Mouse (Mus musculus) bone marrow, adult 2 months (tissue): ENCODE measurements around the gene C1qtnf9. TPM values are rescaled to one million over a fixed set of nuclear protein-coding genes. Genes with fewer than 3 reads are reported as not detected.

Experiments used
- H3K27ac ChIP-seq: fragments of 200-500 bp; 2 replicates; pipeline ENCODE4 v1.5.1; 2012; ENCODE audit warnings: low read depth, mild to moderate bottlenecking, control low read depth, inconsistent platforms, low read length; ENCODE audit not compliant: control insufficient read depth, poor library complexity, insufficient read depth
- H3K4me1 ChIP-seq: fragments of 200-500 bp; 2 replicates; pipeline ENCODE4 v1.6.1; 2011; ENCODE audit warnings: low read length; ENCODE audit not compliant: control insufficient read depth, insufficient read depth
- H3K4me3 ChIP-seq: fragments of 200-500 bp; replicated peaks from 2 replicates; pipeline ENCODE3; 2011; ENCODE audit warnings: mild to moderate bottlenecking, low read depth, low read length, control low read depth; ENCODE audit not compliant: control insufficient read depth
- CTCF ChIP-seq: fragments of 200-500 bp; IDR thresholded peaks from 2 replicates; pipeline ENCODE4 v1.5.1; 2011; ENCODE audit warnings: low read length, control low read depth; ENCODE audit not compliant: control insufficient read depth, insufficient read depth
- POLR2A ChIP-seq: fragments of 200-500 bp; IDR thresholded peaks from 2 replicates; pipeline ENCODE4 v1.6.1; 2011; ENCODE audit warnings: low read depth, mild to moderate bottlenecking, control low read depth, low read length, borderline replicate concordance; ENCODE audit not compliant: control insufficient read depth
- WGBS: fragments of 180-500 bp; shearing (Covaris S2); methylation state at CpG from one replicate; pipeline ENCODE4 v1.1.7; 2018; 5-methylcytosine and 5-hydroxymethylcytosine counted together
- polyA plus RNA-seq: library from polyadenylated mRNA; stranded (reverse); fragments of >200 nt; gene quantifications from 2 replicates; pipeline ENCODE4 v1.2.4, GENCODE M21; 2011; ENCODE audit warnings: low replicate concordance; ENCODE audit not compliant: missing spikeins, insufficient read depth, insufficient read length

Gene C1qtnf9
- polyA plus RNA-seq, result 0.68 TPM in 1 of 2 replicates, not detected in the other

DNA sequence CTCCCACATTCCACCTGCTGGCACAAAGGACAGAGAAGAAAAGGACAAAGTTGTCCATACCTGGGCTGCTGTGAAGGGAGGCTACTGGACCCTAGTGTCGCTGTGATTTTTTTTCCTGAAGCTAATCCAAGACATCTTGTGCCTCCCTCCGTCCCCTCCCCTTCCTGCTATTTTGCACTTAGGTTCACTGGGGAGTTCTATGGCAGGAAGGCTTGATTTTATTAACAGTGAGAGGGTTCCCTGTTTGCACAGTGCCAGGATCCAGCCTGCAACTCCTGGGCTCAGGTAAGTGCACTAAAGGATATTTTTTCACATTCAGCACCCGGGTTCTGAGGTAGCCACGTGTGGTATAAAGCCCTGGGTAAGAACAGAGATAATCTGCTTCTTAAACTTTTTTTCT, at the start of gene C1qtnf9:
C1qtnf9 (plus strand) TSS at position 251 of the 400 bp plus-strand sequence.
- TF ChIP-seq POLR2A, result no peak
- TF ChIP-seq CTCF, result no peak
- H3K4me3 ChIP-seq, result no peak within 1 kb of the TSS
- H3K27ac ChIP-seq, result no peak within 1 kb of the TSS
- 63% methylated on average over 4 of the region's 4 CpGs for WGBS
- peaks cover 2% of the 10 kb centered on the region for H3K4me1 ChIP-seq

DNA sequence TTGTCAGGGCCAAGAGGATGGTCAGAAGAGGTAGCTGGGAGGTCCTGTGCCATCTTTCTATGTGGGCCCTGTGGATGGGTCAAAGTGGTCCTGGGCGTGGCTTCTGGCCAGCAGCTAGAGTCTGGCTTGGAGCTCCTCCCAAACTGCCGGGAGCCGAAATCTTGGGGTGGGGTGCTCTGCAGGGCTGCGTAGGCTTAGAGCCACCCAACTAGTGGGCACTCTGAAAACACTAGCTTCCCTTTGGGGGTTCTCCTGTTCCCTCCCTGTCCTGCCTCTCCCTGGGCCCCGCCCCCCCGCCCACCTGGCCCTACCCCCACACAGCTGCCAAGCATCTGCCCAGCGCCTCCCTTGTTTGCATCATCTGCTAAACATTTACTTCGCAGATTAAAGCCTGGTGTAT, 46.6 kb upstream of the C1qtnf9 start:
- WGBS, result 16% methylated on average over 8 of the region's 8 CpGs

DNA sequence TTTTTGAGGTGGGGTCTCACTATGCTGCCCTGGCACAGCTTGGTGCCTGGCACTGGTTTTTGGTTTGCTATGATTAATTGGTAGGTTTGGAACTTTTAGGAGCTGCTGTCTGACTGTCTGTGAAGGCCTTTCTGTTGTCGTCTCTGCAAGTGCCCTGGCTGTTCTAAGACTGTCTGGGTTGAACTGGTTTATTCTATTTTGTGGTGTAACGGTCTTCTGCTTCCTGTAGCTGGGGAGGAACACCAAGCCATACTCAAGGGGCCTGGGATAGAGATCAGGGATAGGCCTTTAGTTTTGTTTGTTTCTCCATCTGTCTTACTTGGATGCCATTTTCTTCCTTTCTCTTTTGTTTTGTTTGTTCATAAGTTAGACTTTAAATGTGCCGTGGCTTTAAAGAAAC, 46.0 kb upstream of the C1qtnf9 start:
- peak overlapping the region; percentile 48; the same call in 1 of the 2 replicates for H3K27ac ChIP-seq
- WGBS, result 6% methylated on average over 3 of the region's 3 CpGs
- peaks cover 2% of the 10 kb centered on the region for H3K4me1 ChIP-seq
- TF ChIP-seq POLR2A, result no peak
- no peak for TF ChIP-seq CTCF
- no peak overlapping the region for H3K4me3 ChIP-seq

More for the DNA sequence above, 46.6 kb upstream of the C1qtnf9 start:
- H3K4me3 ChIP-seq, result no peak overlapping the region
- H3K4me1 ChIP-seq, result peaks cover 2% of the 10 kb centered on the region
- TF ChIP-seq POLR2A (no peak), CTCF (no peak)
- H3K27ac ChIP-seq, result 0 out of 2 replicates have a peak overlapping the region, but pooled peaks have one; percentile 36

DNA sequence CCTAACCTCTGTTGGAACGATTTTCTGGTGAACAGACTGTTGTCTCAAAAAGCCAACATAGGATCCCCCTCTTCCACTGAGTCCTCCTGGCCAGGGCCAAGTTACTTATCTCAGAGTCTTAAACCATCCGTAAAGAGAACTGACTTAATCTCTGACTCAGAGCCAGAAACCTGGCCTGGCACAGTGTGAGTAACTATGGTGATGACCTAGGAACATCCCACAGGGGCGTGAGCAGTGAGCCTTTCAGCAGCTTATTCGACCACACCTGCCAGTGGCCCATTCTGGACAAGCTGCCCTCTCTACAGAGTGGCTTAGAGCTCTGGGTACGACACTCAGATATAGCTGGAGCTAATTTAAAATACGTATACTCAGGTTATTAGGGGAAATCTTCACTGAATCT, 41.8 kb upstream of the C1qtnf9 start:
- peaks cover 3% of the 10 kb centered on the region for H3K4me1 ChIP-seq
- no peak overlapping the region for H3K4me3 ChIP-seq
- 44% methylated on average over 6 of the region's 6 CpGs for WGBS
- TF ChIP-seq CTCF, result no peak
- TF ChIP-seq POLR2A, result no peak
- H3K27ac ChIP-seq, result no peak overlapping the region

DNA sequence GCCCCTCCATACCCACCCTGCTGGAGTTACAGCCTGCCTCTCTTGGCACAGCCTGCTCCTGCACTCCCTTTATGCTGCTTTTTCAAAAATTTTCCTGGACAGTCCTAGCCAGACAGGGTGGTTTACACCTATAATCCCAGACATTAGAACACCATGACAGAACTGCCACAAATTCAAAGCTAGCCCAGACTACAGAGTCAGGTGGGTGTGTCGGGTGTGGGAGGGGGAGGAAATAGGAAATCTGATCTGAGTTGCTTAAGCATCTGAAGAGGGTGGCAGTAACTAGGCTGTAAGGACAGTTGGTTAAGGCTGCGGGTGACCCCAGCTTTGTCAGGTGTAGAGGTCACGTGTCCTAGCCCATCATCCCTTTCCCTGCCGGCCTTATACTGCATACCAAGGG, 40.8 kb upstream of the C1qtnf9 start:
- 22% methylated on average over 4 of the region's 4 CpGs for WGBS
- no peak overlapping the region for H3K4me3 ChIP-seq
- peaks cover 3% of the 10 kb centered on the region for H3K4me1 ChIP-seq
- TF ChIP-seq CTCF, result no peak
- no peak for TF ChIP-seq POLR2A
- H3K27ac ChIP-seq, result no peak overlapping the region

DNA sequence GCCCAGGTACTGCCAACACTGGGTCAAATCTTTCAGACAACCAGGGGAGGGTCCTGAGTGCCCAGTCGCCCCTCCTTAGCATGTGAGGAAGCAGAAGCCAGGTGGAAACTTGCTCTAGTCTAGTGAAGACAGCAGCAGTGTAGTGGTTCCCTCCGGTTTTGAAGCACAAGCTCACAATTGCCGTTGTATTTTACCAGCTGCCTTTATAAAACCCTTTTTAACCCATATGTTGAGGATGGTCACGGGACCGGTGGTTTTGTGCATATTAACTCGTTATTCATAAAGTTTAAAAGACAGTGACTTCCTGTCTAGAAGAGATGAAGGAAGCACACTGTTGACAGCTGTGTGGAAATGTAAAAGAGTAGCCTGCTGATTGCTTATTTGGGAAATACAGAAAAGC, 35.9 kb upstream of the C1qtnf9 start:
- H3K4me1 ChIP-seq, result peaks cover 11% of the 10 kb centered on the region
- peak overlapping the region; percentile 57 for H3K27ac ChIP-seq
- H3K4me3 ChIP-seq, result no peak overlapping the region
- no peak for TF ChIP-seq POLR2A
- TF ChIP-seq CTCF, result no peak
- WGBS, result 5% methylated on average over 6 of the region's 6 CpGs

DNA sequence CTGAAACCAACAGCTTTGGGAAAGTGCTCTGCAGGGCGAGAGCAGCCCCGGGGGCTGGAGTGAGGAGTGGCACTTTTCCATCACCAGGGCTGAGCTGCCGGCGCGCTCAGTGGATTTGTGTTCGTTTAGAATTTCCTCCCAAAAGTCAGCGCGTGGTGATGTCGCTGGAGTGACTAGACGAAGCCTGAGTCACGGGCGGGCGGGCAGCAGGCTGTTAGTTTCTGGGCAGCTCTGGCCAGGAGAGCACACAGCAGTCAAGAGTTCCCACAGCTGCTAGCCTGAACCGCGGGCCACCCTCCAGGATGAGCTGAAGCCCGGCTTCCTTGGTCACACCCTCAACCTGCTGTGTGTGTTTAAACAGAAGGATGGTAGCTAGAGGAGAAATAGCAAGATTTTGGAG, 35.1 kb upstream of the C1qtnf9 start:
- H3K4me1 ChIP-seq, result peaks cover 12% of the 10 kb centered on the region
- peak overlapping the region; percentile 68 for H3K27ac ChIP-seq
- peak overlapping the region; percentile 66 for H3K4me3 ChIP-seq
- TF ChIP-seq CTCF (no peak), POLR2A (peak; percentile 44; the same call in 1 of the 2 replicates)
- under 1% methylated on average over 16 of the region's 16 CpGs for WGBS

DNA sequence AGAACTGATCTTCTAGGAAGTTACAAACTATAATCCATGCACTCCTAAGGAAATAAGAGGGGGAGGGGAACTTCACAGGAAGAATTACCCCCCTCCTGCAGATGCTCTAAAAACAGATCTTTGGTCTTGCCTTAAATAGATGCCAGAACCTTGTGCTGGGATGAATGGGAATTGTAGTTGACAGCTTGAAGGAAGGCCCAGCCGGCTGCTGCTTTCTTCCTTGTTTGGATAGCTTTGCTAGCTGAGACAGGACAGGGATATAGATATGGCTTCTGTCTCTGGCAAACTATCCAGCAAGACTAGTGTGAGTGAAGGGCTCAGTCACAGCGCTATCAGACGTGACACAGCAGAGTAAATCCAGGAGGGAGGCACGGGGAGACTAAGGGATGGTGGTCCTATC, 34.2 kb upstream of the C1qtnf9 start:
- TF ChIP-seq POLR2A, result no peak
- peak overlapping the region; percentile 47 for H3K27ac ChIP-seq
- peaks cover 12% of the 10 kb centered on the region for H3K4me1 ChIP-seq
- 46% methylated on average over 4 of the region's 4 CpGs for whole genome bisulfite sequencing
- H3K4me3 ChIP-seq, result peak overlapping the region; percentile 57

DNA sequence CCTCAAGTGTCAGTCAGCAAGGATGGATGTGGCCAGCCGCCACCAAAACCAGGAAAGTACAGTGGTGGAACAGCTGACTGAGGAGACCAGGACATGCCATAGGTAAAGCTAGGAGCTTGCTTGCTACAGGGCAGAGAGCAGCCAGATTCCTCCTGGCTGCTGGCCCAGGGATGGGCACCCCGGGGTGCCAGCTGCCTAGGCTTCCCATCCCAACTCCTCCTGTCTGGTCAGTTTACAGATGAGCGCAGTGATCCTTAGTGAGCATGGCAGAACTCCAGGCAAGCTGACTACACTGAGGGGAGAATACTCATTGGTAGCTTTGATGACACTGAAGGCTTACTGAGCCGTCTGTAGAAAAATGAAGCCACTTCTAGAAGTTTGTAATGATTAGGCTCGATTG, 32.7 kb upstream of the C1qtnf9 start:
- peaks cover 15% of the 10 kb centered on the region for H3K4me1 ChIP-seq

More for the DNA sequence above, 32.7 kb upstream of the C1qtnf9 start:
- no peak for TF ChIP-seq CTCF
- no peak for TF ChIP-seq POLR2A
- H3K4me3 ChIP-seq, result no peak overlapping the region
- H3K27ac ChIP-seq, result peak overlapping the region; percentile 56
- WGBS, result 50% methylated on average over 5 of the region's 5 CpGs
